Mouse (Mus musculus) erythroblast, adult 5-6 weeks (primary cell): ENCODE results near the gene Stk39. TPM values are rescaled to one million over a fixed set of nuclear protein-coding genes. Genes with fewer than 3 reads are reported as not detected.

Experiments used
- ATAC-seq: replicated peaks from 2 replicates; pipeline ENCODE4 v1.8.0; 2016; ENCODE audit warnings: moderate number of reproducible peaks, mild to moderate bottlenecking, moderate TSS enrichment, inconsistent platforms; ENCODE audit not compliant: poor library complexity, low FRiP score, severe bottlenecking
- total RNA-seq, 2 experiments: library from RNA; stranded (forward) in 1 of 2; stranded (reverse) in 1 of 2; fragments of 150-400 nt in 1 of 2; fragments of 200-764, 138-1000 nt in 1 of 2; gene quantifications; 2 replicates each; pipeline versions ENCODE4 v1.2.3 to v1.2.4; 2015 to 2017; ENCODE audit warnings: low replicate concordance in 2 of 2

Stk39 gene
- total RNA-seq, 2 experiments from 2014 or later = 1.0 TPM; not detected in 1

DNA sequence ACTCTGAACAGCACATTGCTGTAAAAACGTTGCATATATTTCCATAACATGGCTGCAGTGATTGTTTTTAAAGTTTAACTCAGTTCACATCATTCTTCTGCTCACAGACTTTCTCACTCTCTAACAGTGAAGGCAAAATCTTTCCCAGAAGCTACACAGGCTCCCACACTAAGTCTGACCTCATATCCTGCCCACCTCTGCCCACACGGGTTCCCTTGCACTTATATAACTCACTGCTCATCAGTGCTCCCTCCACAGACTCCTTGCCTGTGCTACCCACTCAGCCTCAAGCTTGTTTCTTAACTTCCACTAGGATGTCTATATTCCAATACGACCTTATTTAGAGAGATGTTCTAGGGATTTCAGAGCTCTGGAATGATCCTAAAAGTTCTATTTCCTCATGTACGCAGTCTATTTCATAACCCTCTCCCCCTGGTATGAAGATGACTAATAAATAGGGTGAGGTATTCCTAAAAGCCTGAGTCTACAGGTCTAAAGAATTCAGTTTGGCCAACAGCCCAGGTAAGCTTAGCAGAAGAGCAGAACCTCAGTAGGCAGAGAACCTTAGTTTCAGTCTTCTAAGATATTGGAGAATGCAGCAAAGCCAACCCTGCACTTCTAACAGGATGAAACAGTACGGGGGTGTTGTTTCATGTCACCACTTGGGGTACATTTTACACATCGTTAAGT, 167.2 kb downstream of the Stk39 start:
- no peak for ATAC-seq

DNA sequence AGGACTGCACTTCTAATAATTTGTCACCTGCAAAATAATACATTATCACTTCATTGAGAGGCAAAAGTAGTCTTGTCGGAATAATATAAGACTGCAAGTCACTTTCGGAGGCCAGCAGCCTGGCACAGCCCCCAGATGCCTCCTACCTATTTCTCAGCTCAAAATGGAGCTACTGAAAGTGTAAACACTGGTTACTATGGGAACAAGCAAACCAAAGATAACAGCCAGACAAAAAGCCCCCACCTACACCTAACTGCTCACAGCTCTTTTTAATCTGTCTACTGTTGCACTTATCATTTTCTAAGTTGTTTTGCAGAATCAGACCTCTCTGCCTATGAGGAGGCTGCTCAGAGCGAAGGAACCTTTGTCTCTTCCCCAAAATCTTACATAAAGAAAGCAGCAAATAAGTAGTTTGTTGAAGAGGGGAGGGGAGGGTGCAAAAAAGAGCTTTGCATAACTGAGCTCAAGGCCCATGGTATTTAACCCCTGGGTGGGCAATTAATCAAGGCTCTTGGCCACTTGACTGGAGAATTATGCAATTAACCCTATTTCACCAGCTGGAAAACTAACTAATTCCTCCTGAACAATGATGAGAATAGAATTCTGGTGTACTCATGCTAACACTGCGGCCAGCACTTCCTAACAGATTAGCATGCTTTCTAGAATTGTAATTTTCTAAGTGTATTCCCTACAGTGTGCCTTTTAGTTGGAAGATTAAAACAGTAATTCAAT, 170.1 kb downstream of the Stk39 start:
- ATAC-seq = no peak

- ATAC-seq = no peak
Observed at GRCm38 (mm10) chr2:68298356-68298755, 173.7 kb downstream of the Stk39 start.

DNA sequence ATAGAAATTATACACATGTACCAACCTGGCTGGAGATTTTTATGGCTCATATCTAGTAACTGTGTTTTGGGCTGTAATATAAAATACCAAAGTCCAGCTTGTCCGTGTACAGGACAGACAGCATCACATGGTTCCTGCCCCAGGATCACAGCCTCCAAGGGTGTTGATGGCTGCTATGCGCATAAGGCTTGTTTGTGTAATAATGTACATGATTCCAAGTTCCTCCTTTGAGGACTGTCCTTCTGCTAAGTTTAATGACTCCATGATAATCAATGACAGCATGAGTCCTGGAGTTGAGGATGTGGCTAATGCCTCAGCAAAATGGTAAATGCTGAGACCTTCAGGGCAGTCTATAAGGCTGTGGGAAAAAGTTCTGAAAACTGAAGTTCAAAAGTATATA, 174.1 kb downstream of the Stk39 start:
- no peak for ATAC-seq

- ATAC-seq = no peak
Observed at GRCm38 (mm10) chr2:68296743-68297142, 175.3 kb downstream of the Stk39 start.

DNA sequence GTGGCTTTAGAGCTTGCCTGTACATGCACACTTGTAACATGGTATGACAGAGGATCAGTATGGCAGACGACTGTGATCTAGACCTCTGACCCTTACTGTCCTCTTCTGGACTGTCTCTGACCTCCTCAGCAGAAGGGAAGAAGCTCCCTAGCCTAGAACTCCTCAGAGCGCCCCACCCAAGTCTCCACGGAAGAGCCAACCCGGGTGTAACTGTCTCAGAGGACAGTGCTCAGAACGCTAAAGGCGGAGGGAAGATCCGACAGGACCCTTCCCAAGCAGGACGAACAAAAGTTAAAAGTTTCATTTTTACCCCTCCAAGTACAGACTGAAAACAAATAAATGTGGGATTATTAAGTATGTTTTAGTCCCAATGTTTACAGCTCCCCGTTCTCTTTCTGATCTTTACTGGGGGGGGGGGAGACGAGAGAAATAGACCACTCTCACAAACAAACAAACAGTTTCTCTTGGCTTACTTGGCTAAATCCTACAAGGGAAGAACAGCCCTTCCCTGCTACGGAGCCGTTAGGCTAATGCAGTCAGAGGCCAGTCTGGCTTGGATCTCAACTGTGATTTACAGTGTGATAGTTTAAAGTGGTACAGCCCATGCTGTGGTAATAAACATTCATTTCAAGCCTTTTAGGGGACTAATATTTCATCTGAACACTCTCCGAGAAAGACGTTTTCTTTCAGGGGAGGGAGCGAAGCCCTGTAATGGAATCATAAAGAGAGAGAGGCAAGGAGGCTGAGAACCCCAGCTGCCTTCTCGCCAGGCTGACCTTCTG, 179.3 kb downstream of the Stk39 start:
- ATAC-seq = no peak

GRCm38 (mm10) chr2:68291895-68292294, 180.2 kb downstream of the Stk39 start:
- no peak for ATAC-seq

DNA sequence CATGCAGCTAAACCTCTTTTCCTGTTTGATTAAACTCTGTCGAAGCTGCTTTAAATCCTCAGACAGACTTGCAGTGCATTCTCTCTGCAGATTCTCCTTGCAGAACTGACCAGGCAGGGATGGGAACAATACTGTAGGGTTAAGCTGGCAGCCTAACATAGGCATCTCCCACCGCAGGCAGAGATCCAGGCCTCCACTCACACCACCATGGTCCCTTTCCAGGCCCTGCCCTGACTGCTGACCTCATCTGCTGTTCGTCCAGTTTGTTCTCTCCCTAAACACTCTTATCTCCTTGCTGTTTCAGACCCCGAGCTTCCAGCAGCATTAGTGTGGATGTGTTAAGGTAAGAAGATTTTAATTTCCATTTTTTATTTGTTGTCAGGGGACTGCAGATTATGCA, 182.1 kb downstream of the Stk39 start:
- ATAC-seq = no peak

GRCm38 (mm10) chr2:68289177-68289576, 182.9 kb downstream of the Stk39 start:
- ATAC-seq = no peak

DNA sequence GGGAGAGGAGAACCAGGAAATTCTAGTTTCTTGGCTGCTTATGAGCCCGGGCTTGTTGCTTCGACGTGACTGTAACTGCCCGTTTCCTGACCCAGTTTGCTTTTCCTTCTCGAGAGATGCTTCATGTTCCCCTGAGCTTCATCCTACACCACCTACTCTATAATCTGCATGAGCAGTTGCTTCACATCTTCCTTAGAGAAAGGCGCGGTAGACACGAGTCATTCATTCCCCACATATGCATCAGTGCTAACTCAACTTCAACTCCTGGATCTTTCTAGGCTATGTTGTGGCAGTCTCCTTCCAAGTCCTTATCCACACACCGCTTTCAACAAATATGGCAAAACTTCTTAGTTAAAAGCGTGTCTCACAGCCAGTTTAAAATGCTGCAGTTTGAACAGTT, 184.0 kb downstream of the Stk39 start:
- no peak for ATAC-seq

DNA sequence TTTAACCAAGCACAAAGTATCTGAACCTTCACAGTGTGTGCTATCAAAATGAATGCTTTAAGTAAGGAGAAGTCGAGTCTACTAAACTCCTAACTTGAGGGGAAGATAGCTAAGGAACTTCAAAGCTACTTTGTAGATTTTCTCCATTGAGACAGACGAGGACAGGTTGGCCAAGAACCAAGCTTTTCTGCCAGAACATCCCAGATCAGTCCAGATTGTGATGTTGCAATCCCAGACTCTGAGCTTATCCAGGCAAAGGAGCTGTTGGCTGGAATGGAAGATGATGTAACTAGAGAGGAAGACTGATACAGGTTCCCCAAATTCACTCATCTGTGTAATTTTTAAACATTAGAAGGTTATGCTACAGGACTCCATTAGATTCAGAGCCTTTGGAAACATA, 187.7 kb downstream of the Stk39 start:
- ATAC-seq = no peak

DNA sequence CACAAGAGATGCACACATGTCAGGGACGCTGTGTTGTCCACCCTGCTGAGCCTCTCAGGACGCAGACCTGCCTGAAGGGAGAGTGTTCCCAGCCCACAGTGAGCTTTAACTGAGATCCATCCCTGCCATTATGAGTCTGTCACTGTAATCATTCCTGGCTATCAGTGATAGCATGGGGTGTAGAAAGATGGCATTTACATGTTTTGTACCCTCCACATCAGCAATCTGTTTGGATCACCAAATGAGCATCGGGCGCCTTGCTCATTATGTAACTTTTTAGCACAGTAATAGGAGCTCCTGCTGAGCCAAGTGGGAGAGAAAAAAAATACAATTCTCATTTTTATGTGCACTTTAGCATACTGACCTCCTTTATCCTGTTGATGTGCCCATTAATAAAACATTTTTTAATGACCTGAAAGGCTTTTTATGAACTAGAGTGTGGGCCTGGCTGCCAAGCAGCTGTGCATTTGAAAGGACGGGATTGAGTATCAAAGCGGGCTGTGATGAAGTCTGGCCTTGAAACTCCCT, 189.0 kb downstream of the Stk39 start:
- no peak for ATAC-seq

DNA sequence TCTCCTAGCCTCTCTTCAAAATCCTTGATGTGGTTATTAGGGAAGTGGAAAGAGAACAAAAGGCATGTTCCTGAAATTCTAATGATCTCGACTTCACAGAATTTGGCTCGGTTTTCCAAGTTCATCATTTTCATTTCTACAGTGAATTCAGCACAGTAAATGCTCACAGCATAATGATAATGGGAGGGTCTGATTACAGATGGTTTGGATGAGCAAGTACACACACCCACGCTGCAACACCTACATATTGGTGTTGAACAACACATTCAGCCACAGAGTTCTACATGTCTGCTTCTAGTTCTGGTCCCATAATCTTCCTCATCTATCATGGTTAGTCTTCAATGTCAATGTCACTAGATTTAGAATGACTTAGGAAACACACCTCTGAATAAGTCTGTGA, 190.5 kb downstream of the Stk39 start:
- ATAC-seq = no peak

- ATAC-seq = no peak
Observed at GRCm38 (mm10) chr2:68271301-68271700, 200.8 kb downstream of the Stk39 start.

DNA sequence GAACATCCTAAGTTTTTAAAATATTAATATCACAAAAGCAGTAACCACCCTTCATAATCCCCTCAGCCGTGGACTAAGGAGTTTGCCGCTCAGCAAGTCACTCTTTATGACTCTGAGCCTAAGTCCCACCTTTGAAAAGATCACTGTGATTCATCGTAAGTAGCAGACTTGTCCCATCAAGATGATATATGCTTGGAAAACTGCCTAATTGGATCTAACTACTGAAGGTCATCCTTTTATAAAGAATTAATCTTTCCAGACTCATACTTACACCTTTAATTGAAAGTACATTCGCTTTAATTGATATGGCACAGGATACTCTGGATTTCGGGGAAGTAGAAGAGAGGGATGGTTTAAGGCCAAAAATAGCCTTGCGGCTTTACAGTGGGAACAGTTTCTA, 201.2 kb downstream of the Stk39 start:
- ATAC-seq = no peak

GRCm38 (mm10) chr2:68269646-68270045, 202.4 kb downstream of the Stk39 start:
- no peak for ATAC-seq

- ATAC-seq = no peak
Observed at GRCm38 (mm10) chr2:68264826-68265225, 207.2 kb downstream of the Stk39 start.

DNA sequence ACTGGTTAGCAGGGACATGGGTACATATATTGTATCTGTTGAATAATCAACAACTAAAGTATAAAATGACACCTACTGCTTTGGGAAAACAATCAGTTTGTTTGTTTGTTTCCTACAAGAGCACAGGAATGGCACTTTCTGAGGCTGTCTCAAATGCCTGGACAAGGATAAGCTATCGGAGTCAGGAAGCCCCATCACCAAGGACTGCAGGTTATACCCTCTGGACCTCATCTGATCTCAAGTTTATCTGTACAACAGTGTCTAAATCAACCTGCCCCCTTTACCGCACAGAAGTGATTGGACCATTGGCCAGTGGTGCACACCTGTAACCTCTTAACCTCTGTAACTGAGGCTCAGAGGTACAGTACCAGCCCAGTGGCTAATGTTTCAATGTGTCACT, 211.2 kb downstream of the Stk39 start:
- ATAC-seq = no peak

GRCm38 (mm10) chr2:68257571-68257970, 214.5 kb downstream of the Stk39 start:
- ATAC-seq = no peak

DNA sequence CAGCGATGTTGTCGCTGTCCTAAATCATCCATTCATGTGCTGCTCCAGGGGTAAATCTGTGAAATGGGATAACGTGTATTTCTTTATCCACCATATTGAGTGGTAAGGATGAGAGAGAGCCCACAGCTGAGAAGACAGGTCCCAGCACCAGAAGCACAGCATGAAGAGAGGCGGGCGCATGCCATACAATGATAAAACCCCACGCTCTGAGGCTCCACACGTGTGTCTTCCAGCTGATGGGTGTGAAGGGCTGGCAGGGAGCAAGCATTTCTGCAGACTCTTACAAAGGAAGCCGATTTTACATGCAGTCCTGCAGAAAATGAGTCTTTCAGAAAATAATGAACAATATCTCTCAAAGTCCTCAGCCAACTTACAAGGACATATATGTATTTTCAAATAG, 215.6 kb downstream of the Stk39 start:
- no peak for ATAC-seq

GRCm38 (mm10) chr2:68254756-68255155, 217.3 kb downstream of the Stk39 start:
- ATAC-seq = no peak
